ENCODE assay signal across 16 mouse cellular contexts in the genomic region with DNA sequence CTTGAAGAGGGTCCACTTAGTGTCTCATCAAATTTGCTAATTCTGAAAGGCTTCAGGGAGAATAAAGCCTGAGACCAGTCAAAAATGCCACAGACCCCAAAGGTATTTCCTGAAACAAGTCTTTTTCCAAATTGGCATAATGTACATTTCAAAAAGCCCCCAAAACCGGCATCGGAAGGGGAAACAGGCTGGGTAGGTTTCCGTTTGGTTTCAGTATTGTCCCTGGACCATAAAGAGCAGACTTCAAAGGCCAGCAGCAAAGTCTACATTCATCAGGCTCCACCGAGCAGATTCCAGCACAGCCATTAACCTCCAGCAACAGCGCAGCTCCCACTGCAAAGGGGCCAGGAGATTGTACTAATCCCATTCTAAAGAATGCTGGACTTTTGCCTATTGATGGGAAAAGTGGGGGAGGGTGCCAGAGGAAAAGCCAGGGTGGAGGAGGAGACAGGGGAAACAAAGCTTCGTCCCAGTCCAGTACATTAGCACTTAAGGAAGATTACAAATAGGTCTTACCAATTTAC. TPM values are rescaled to one million over a fixed set of nuclear protein-coding genes. Genes with fewer than 3 reads are reported as not detected.
DNase-seq lines count a peak whose midpoint lies in the region; ATAC-seq and TF ChIP-seq lines count a peak whose summit lies in the region.
"Had no signal": no experiment of that assay in that cellular context is flagged by ENCODE, and none has a peak within 500 bp of the region (broad histone marks: within the 10 kb centered on the region; RNA-seq: fewer than 3 reads in every experiment).

No protein-coding gene starts in this region.

- H3K9me3 ChIP-seq in lung, embryonic 14.5 days (ENCODE audit: low read depth, low read length), result no peaks in the 10 kb centered on the region
- no peaks in the 10 kb centered on the region for H3K9me3 ChIP-seq in lung, postnatal 0 days (ENCODE audit: low read length)
- no peaks in the 10 kb centered on the region for H3K9me3 ChIP-seq in stomach, embryonic 16.5 days (replicated peaks; ENCODE audit: control insufficient read depth, low read length)
- H3K9me3 ChIP-seq: hindbrain, embryonic 13.5 days; liver, embryonic 15.5 days had no signal

- 0 out of 2 replicates have a peak overlapping the region, but pooled peaks have one; percentile 16 for H3K27ac ChIP-seq in heart, adult 2 months
- H3K27ac ChIP-seq in lung, embryonic 14.5 days (ENCODE audit: low read depth), result no peak overlapping the region
- H3K27ac ChIP-seq in lung, postnatal 0 days (ENCODE audit: low read length), result no peak overlapping the region
- peak overlapping the region; percentile 68 for H3K27ac ChIP-seq in stomach, embryonic 16.5 days (ENCODE audit: low read length)
- H3K27ac ChIP-seq: hindbrain, embryonic 13.5 days; liver, embryonic 15.5 days had no signal

- H3K4me3 ChIP-seq in heart, adult 2 months, result no peak overlapping the region
- H3K4me3 ChIP-seq in lung, embryonic 14.5 days (ENCODE audit: low read depth, low read length), result no peak overlapping the region
- no peak overlapping the region for H3K4me3 ChIP-seq in lung, postnatal 0 days (ENCODE audit: low read depth, low read length)
- H3K4me3 ChIP-seq in stomach, embryonic 16.5 days (replicated peaks; ENCODE audit: low read length), result no peak overlapping the region
- H3K4me3 ChIP-seq: hindbrain, embryonic 13.5 days; liver, embryonic 15.5 days had no signal

- intact Hi-C loops in heart, adult 2 months (cut with DNase I), result no loop called here

- H3K27me3 ChIP-seq in heart, adult 2 months (ENCODE audit: control insufficient read depth, insufficient read depth, low read length), result no peaks in the 10 kb centered on the region
- H3K27me3 ChIP-seq in lung, embryonic 14.5 days (ENCODE audit: insufficient read depth, low read length), result no peaks in the 10 kb centered on the region
- H3K27me3 ChIP-seq in lung, postnatal 0 days (replicated peaks; ENCODE audit: insufficient read depth, low read length), result no peaks in the 10 kb centered on the region
- H3K27me3 ChIP-seq in stomach, embryonic 16.5 days (ENCODE audit: control insufficient read depth, insufficient read depth, low read length), result no peaks in the 10 kb centered on the region
- H3K27me3 ChIP-seq: liver, embryonic 15.5 days had no signal

- peaks cover 5% of the 10 kb centered on the region for H3K4me1 ChIP-seq in heart, adult 2 months (ENCODE audit: control insufficient read depth, insufficient read depth, low read length)
- no peaks in the 10 kb centered on the region for H3K4me1 ChIP-seq in lung, embryonic 14.5 days (ENCODE audit: insufficient read depth)
- no peaks in the 10 kb centered on the region for H3K4me1 ChIP-seq in lung, postnatal 0 days (ENCODE audit: insufficient read depth, low read depth, low read length)
- peaks cover 34% of the 10 kb centered on the region for H3K4me1 ChIP-seq in stomach, embryonic 16.5 days (ENCODE audit: control insufficient read depth, insufficient read depth, low read length)
- H3K4me1 ChIP-seq: liver, embryonic 15.5 days had no signal

- DNase-seq in heart, adult 2 months, result no peak
- no peak for DNase-seq in heart, adult 18-20 months
- DNase-seq in lung, embryonic 14.5 days, result peak; percentile 21
- no peak for DNase-seq in lung, postnatal 0 days (ENCODE audit: low spot score)
- peak; percentile 66 for DNase-seq in embryo, embryonic 11 days
- no peak for DNase-seq in cerebellum, postnatal 25 days
- DNase-seq: cerebellum, adult 11 months; gastrocnemius, postnatal 25 days; kidney, postnatal 25 days; layer of hippocampus, postnatal 36 days; left cerebral cortex, postnatal 4 days; lung, postnatal 36 days; thymus, adult 2 months had no signal

- peaks cover 17% of the 10 kb centered on the region for H3K36me3 ChIP-seq in heart, adult 2 months (ENCODE audit: control insufficient read depth, insufficient read depth, low read length)
- H3K36me3 ChIP-seq in lung, embryonic 14.5 days (ENCODE audit: insufficient read depth), result peaks cover 49% of the 10 kb centered on the region; the same call in 1 of the 2 replicates
- H3K36me3 ChIP-seq in lung, postnatal 0 days (ENCODE audit: insufficient read depth, low read length), result 0 out of 2 replicates have a peak, but pooled peaks cover 4% of the 10 kb centered on the region
- H3K36me3 ChIP-seq in stomach, embryonic 16.5 days (ENCODE audit: control insufficient read depth, insufficient read depth, low read length), result peaks cover 14% of the 10 kb centered on the region; the same call in 1 of the 2 replicates
- H3K36me3 ChIP-seq: liver, embryonic 15.5 days had no signal

- no peak for TF ChIP-seq POLR2A in heart, adult 2 months (IDR thresholded peaks at IDR 0.05; ENCODE audit: insufficient read depth, low read depth, low read length)

- no peak overlapping the region for H3K9ac ChIP-seq in heart, adult 2 months (ENCODE audit: low read depth, low read length)
- no peak overlapping the region for H3K9ac ChIP-seq in lung, embryonic 14.5 days
- H3K9ac ChIP-seq in lung, postnatal 0 days (replicated peaks; ENCODE audit: low read depth), result no peak overlapping the region
- H3K9ac ChIP-seq in stomach, embryonic 16.5 days (ENCODE audit: low read length), result no peak overlapping the region
- H3K9ac ChIP-seq: hindbrain, embryonic 13.5 days; liver, embryonic 15.5 days had no signal

- TF ChIP-seq CTCF in heart, adult 2 months (IDR thresholded peaks at IDR 0.05), result no peak
- no peak for TF ChIP-seq CTCF in lung, embryonic 14.5 days (IDR thresholded peaks at IDR 0.05; ENCODE audit: low read depth)
- TF ChIP-seq CTCF in lung, postnatal 0 days (IDR thresholded peaks at IDR 0.05), result no peak

- no peak overlapping the region for H3K4me2 ChIP-seq in lung, embryonic 14.5 days
- no peak overlapping the region for H3K4me2 ChIP-seq in lung, postnatal 0 days (replicated peaks; ENCODE audit: low read depth, low read length)
- no peak overlapping the region for H3K4me2 ChIP-seq in stomach, embryonic 16.5 days (ENCODE audit: low read depth, low read length)
- H3K4me2 ChIP-seq: hindbrain, embryonic 13.5 days; liver, embryonic 15.5 days had no signal

- WGBS in heart, adult 2 months, result 61% methylated on average over 6 of the region's 6 CpGs
- WGBS in lung, embryonic 14.5 days, result 26% methylated on average over 6 of the region's 6 CpGs
- 40% methylated on average over 6 of the region's 6 CpGs for WGBS in lung, postnatal 0 days
- 24% methylated on average over 6 of the region's 6 CpGs for WGBS in stomach, embryonic 16.5 days

- no peaks in the 10 kb centered on the region for H3K79me2 ChIP-seq in heart, adult 2 months (replicated peaks; ENCODE audit: control insufficient read depth, insufficient read depth, low read length)

- TF ChIP-seq EP300 in heart, adult 2 months (IDR thresholded peaks at IDR 0.05; ENCODE audit: insufficient read depth, low read depth, low read length), result no peak
- no peak for TF ChIP-seq EP300 in lung, postnatal 0 days (IDR thresholded peaks at IDR 0.05)

- no peak for ATAC-seq in lung, embryonic 14.5 days (ENCODE audit: insufficient read depth)
- no peak for ATAC-seq in lung, postnatal 0 days
- no peak for ATAC-seq in stomach, embryonic 16.5 days (ENCODE audit: insufficient read depth, low FRiP score)

RNA-seq across cellular contexts. Expression of a gene that starts 17.2 kb away (rescaled TPM):
- total RNA-seq in heart, adult 2 months (2021), result 10 to 100 TPM in 1 of 2 experiments, 1 to 10 TPM in 1; 8.3 to 10.4 TPM
- polyA plus RNA-seq in heart, adult 2 months (2012; rRNA removed), result 4.2 and 5.0 TPM in 2 replicates
- total RNA-seq in heart, adult 18-20 months (2021), result 1 to 10 TPM; 7.1 to 9.1 TPM
- polyA plus RNA-seq in lung, embryonic 14.5 days (2014; fragmentation: Nextera tagmentation; extraction: Ambion mirVana), result 13.6 and 15.3 TPM in 2 replicates
- 14.8 and 15.4 TPM in 2 replicates for polyA plus RNA-seq in lung, postnatal 0 days (2015; fragmentation: Nextera tagmentation; extraction: Ambion mirVana)
- polyA plus RNA-seq in stomach, embryonic 16.5 days (2015; fragmentation: Nextera tagmentation; extraction: Ambion mirVana), result 10.9 and 12.0 TPM in 2 replicates

Comparison
In these comparisons a context has a peak if more than half of its experiments do, and no peak if none do; other contexts are left out.
1. DNase-seq: peak in lung, embryonic 14.5 days (single experiment) and embryo, embryonic 11 days (single experiment); none in heart, adult 2 months (0 of 2), heart, adult 18-20 months (0 of 2), lung, postnatal 0 days (single experiment) and cerebellum, postnatal 25 days (0 of 2).
2. H3K27ac ChIP-seq: peak in heart, adult 2 months (single experiment) and stomach, embryonic 16.5 days (single experiment); none in lung, embryonic 14.5 days (single experiment) and lung, postnatal 0 days (single experiment).